Mouse (Mus musculus) lung, embryonic 14.5 days (tissue): ENCODE results near the gene Nme8. TPM values are rescaled to one million over a fixed set of nuclear protein-coding genes. Genes with fewer than 3 reads are reported as not detected.

Source experiments
- ATAC-seq: fragments of 200-750 bp; cut with Nextera tagmentation; 2 replicates; pipeline ENCODE4 v1.8.0; 2017; ENCODE audit warnings: mild to moderate bottlenecking, moderate TSS enrichment, moderate library complexity; ENCODE audit not compliant: insufficient read depth
- DNase-seq: peaks from one replicate; pipeline ENCODE4 v3.0.0-alpha.2; 2015
- H3K27ac ChIP-seq: fragments of 300-500 bp; sonication (generic); 2 replicates; pipeline ENCODE4 v1.5.1; 2014; ENCODE audit warnings: low read depth, mild to moderate bottlenecking, moderate library complexity
- H3K27me3 ChIP-seq: fragments of 300-500 bp; sonication (generic); 2 replicates; pipeline ENCODE4 v1.6.1; 2014; ENCODE audit warnings: low read length, control low read depth; ENCODE audit not compliant: insufficient read depth
- H3K36me3 ChIP-seq: fragments of 300-500 bp; sonication (generic); 2 replicates; pipeline ENCODE4 v1.6.1; 2014; ENCODE audit warnings: control low read depth; ENCODE audit not compliant: insufficient read depth
- H3K4me1 ChIP-seq: fragments of 300-500 bp; sonication (generic); 2 replicates; pipeline ENCODE4 v1.6.1; 2014; ENCODE audit warnings: antibody characterized with exemption, control low read depth; ENCODE audit not compliant: insufficient read depth
- H3K4me2 ChIP-seq: fragments of 300-500 bp; sonication (generic); 2 replicates; pipeline ENCODE4 v1.6.1; 2014; ENCODE audit warnings: mild to moderate bottlenecking
- H3K4me3 ChIP-seq: fragments of 300-500 bp; sonication (generic); 2 replicates; pipeline ENCODE4 v1.5.1; 2014; ENCODE audit warnings: low read depth, low read length
- H3K9ac ChIP-seq: fragments of 300-500 bp; sonication (generic); 2 replicates; pipeline ENCODE4 v1.6.1; 2014
- H3K9me3 ChIP-seq: fragments of 300-500 bp; sonication (generic); 2 replicates; pipeline ENCODE4 v1.6.1; 2016; ENCODE audit warnings: low read depth, low read length, control low read depth
- CTCF ChIP-seq: IDR thresholded peaks from 2 replicates; pipeline ENCODE4 v1.5.1; 2016; ENCODE audit warnings: antibody characterized with exemption, low read depth
- WGBS: fragments of 180-500 bp; shearing (Covaris S2); extraction: QIAGEN DNeasy Blood & Tissue Kit; methylation state at CpG from one replicate; pipeline ENCODE4 v1.1.7; 2014; 5-methylcytosine and 5-hydroxymethylcytosine counted together
- polyA plus RNA-seq: library from polyadenylated mRNA; unstranded; fragments of >200 nt; fragmentation: Nextera tagmentation; extraction: Ambion mirVana; gene quantifications from 2 replicates; pipeline ENCODE4 v1.2.1, GENCODE M21; 2014

The Nme8 gene
- polyA plus RNA-seq, 1 experiment from 2014 or later, result not detected

GRCm38 (mm10) chr13:19643519-19643918 is 54.1 kb downstream of the Nme8 start:
- Histone ChIP-seq H3K9me3 (no peaks in the 10 kb centered on the region), H3K4me3 (no peak overlapping the region), H3K36me3 (no peaks in the 10 kb centered on the region), H3K9ac (no peak overlapping the region), H3K4me2 (no peak overlapping the region), H3K4me1 (no peaks in the 10 kb centered on the region), H3K27me3 (no peaks in the 10 kb centered on the region), H3K27ac (no peak overlapping the region)
- WGBS, result 29% methylated on average over 1 of the region's 1 CpGs
- DNase-seq (no peak), ATAC-seq (no peak)
- TF ChIP-seq CTCF, result no peak

- Histone ChIP-seq H3K36me3 (no peaks in the 10 kb centered on the region), H3K9me3 (no peaks in the 10 kb centered on the region), H3K4me2 (no peak overlapping the region), H3K4me3 (no peak overlapping the region), H3K27ac (no peak overlapping the region), H3K4me1 (no peaks in the 10 kb centered on the region), H3K27me3 (no peaks in the 10 kb centered on the region), H3K9ac (no peak overlapping the region)
- TF ChIP-seq CTCF, result peak; percentile 41
- 58% methylated on average over 2 of the region's 2 CpGs for WGBS
- ATAC-seq (no peak), DNase-seq (peak; percentile 65)
Observed at GRCm38 (mm10) chr13:19640203-19640851, 57.3 kb downstream of the Nme8 start.

GRCm38 (mm10) chr13:19636131-19636530 is 61.5 kb downstream of the Nme8 start:
- Histone ChIP-seq H3K27ac (no peak overlapping the region), H3K27me3 (no peaks in the 10 kb centered on the region), H3K9ac (no peak overlapping the region), H3K4me2 (no peak overlapping the region), H3K4me3 (no peak overlapping the region), H3K36me3 (no peaks in the 10 kb centered on the region), H3K9me3 (no peaks in the 10 kb centered on the region), H3K4me1 (no peaks in the 10 kb centered on the region)
- DNase-seq (peak; percentile 71), ATAC-seq (no peak)
- peak; percentile 72 for TF ChIP-seq CTCF
- 70% methylated on average over 4 of the region's 4 CpGs for WGBS

- no peak for DNase-seq
- Histone ChIP-seq H3K36me3 (no peaks in the 10 kb centered on the region), H3K9me3 (no peaks in the 10 kb centered on the region), H3K27ac (no peak overlapping the region), H3K9ac (no peak overlapping the region), H3K4me2 (no peak overlapping the region), H3K27me3 (no peaks in the 10 kb centered on the region), H3K4me1 (no peaks in the 10 kb centered on the region), H3K4me3 (no peak overlapping the region)
- TF ChIP-seq CTCF, result no peak
- 94% methylated on average over 5 of the region's 5 CpGs for WGBS
- ATAC-seq, result no peak
Observed at GRCm38 (mm10) chr13:19630768-19631709, 66.6 kb downstream of the Nme8 start.

- no peak for TF ChIP-seq CTCF
- Histone ChIP-seq H3K9me3 (no peaks in the 10 kb centered on the region), H3K4me2 (no peak overlapping the region), H3K27ac (no peak overlapping the region), H3K36me3 (no peaks in the 10 kb centered on the region), H3K4me1 (0 out of 2 replicates have a peak, but pooled peaks cover 2% of the 10 kb centered on the region), H3K9ac (no peak overlapping the region), H3K4me3 (no peak overlapping the region), H3K27me3 (peaks cover 6% of the 10 kb centered on the region)
- WGBS, result 58% methylated on average over 1 of the region's 1 CpGs
- ATAC-seq, result no peak
- DNase-seq, result no peak
Observed at GRCm38 (mm10) chr13:19626473-19626872, 71.1 kb downstream of the Nme8 start.

GRCm38 (mm10) chr13:19624632-19625320 is 72.8 kb downstream of the Nme8 start:
- Histone ChIP-seq H3K4me1 (0 out of 2 replicates have a peak, but pooled peaks cover 2% of the 10 kb centered on the region), H3K9me3 (no peaks in the 10 kb centered on the region), H3K27ac (no peak overlapping the region), H3K4me2 (no peak overlapping the region), H3K27me3 (peaks cover 6% of the 10 kb centered on the region), H3K9ac (no peak overlapping the region), H3K36me3 (no peaks in the 10 kb centered on the region), H3K4me3 (no peak overlapping the region)
- no peak for TF ChIP-seq CTCF
- ATAC-seq (no peak), DNase-seq (no peak)
- WGBS, result 78% methylated on average over 11 of the region's 11 CpGs
